Mouse (Mus musculus) gastrocnemius, adult 8-10 months (tissue): ENCODE data around the gene Ncaph2. TPM values are rescaled to one million over a fixed set of nuclear protein-coding genes. Genes with fewer than 3 reads are reported as not detected.

ENCODE experiments used
- DNase-seq, 2 experiments: peaks; one replicate each; pipeline ENCODE4 v3.0.0; 2022; ENCODE audit warnings: low spot score in 2 of 2
- microRNA-seq: library from miRNA; unstranded; fragments of <30 nt; microRNA quantifications from one replicate; pipeline ENCODE4 v1.2.0, GENCODE M21; 2022
- total RNA-seq, 4 experiments: library from RNA; stranded (reverse); gene quantifications; 2 replicates each; pipeline ENCODE4 v1.2.4; 2022

Gene Ncaph2
- total RNA-seq, 4 experiments from 2014 or later: 43.4 to 46.6 (median 45.1) TPM

DNA sequence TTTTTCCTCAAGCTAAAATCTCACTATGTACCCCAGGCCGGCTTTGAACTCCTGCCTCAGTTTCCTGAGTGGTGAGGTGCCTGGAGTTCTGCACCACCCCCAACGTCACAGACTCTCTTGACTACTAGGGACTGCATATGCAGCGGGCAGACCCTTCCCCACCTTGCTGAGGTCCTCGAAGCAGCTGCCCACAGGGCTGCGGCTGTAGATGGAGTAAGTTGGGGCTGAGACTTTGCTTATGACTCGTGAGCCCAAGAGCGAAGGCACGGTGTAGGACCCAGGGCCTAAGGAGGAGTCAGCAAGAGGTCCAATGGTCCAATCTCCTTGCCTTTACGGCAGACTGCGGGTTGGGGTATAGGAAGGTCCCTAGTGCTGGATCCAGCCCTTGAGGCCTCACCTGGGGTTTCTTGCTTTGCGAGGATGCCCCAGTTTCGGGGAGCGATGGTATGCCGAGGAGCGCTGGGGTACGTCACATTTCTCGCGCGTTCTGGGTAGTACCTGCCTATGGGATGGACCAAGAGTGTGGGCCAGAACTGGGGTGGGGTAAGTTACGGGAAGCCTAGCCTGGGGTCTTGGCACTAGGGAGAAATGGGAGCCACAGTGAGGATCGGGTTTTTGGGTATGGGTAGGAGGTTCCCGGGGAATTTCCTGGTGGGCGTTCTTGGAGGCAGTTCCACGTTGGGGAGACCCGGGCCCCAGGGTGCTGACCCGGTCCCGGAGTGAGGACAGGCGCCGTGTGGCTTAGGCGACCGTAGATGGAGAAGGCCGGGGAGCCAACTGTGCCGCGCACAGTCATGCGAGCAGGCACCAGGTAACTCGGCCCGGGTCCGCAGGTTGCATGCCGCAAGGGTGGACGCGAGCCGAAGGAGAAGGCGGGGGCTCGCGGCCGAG is 22.7 kb downstream of the Ncaph2 start:
- no peak for DNase-seq

DNA sequence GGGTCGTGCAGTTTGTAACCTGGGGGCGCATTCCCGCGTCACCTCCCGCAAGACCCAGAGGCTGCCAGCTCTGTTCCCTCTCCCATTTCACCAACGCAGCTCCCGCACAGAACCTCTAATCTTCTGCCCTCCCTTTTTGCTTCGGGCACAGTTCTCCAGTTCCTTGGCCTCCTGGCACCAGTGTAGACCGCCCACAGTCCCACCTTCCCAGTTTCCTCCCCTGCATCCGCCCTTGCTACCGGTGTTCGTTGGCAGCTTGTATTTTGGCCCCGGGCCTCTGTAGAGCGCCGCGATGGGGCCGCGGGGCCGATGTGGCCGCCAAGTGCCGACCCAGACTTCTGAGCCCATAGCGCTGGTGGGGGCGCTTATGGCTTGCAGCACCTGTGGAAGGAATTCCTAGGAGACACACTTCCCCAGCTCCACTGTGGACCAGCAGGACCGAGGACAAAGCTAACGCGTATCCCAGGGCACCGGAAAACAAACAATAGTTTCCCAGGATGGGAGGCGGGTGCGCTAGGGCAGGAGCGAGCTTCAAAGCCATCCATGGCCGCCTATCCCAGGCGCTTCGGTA is 23.4 kb downstream of the Ncaph2 start, which contains the start of gene Odf3b:
Gene Odf3b (minus strand): TSS at position 452 of the 571 bp plus-strand sequence.
- no peak for DNase-seq

DNA sequence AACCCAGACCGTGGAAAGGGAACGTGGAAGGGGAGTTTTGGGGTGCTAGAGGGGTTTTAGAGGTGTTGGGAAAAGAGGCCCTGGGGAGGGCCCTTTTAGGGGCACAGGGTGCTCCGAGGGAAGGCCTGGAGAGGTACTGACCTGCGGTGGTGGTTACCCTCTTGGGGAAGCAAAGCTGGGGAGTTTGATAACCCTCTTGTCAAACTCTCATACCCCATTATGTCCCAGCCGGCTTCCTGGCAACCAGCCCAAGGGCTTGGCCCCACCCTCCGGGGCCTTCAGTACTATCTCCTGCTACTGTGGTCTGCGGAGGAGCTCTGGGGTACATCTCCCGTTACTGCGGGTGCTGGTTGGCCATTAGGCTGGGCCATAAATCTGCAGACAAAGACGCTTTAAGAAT is 23.9 kb downstream of the Ncaph2 start:
- DNase-seq: no peak

DNA sequence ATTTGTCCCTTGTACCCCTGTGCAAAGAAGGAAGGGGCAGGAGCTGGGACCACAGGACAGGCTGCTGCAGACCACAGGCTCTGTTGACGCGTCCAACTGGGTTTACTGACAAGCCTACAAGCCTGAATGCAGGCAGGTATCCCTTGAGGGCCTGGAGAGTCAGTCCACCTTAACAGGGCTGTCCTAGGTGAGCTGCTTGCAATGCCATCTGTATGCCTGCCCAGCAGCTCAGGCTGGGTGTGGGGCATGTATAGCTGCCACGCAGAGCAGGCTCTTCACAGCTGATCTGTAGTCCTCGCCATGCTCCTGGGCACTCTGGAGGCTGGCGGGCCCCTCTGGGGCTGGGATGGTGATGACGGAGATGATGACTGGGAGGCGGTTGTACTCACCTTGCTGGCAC is 29.1 kb downstream of the Ncaph2 start, which contains the start of gene Klhdc7b:
Gene Klhdc7b (plus strand): TSS at position 301 of the 400 bp plus-strand sequence.
- no peak for DNase-seq

DNA sequence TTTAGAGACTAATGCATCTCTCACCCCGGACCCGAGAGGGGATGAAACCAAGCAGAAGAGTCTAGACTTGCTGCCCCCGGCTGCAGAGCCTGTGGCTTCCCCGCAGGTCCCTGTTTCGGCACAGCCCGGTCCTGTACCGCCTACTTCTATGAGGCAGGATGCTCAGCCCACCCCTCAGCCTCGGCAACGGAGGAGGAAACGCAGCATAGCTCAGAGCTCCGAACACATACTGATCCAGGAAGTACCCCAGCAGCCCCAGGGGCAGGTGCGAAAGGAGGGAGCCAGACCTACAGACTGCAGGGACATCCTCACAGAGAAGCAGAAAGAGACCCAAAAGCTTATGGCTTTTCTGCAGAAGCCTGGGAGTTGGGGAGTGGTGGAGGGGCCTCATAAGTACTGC is 31.6 kb downstream of the Ncaph2 start:
- DNase-seq: no peak

DNA sequence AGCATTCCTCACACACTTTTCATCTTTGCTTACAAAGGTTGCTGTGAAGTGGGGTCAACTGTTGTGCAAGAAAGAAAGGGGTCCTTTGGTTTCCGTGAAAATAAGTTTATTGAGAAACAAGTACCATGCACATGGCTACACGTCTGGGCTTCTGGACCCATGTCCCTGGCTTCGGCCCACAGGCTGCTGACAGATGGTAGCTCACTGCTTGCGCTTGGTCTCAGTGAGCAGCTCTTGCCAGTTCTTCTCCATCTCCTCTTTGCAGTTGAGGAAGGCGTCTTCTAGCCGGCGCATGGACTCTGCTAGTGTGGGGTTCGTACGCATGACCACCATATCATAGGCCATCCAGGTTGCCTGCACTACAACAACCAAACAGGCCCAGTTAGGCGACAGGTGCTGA is 34.6 kb downstream of the Ncaph2 start:
- DNase-seq: no peak

GRCm38 (mm10) chr15:89396883-89397282 is 41.4 kb downstream of the Ncaph2 start:
- DNase-seq: no peak

- DNase-seq: no peak
These were observed 42.6 kb downstream of the Ncaph2 start for GRCm38 (mm10) chr15:89398146-89398545.

DNA sequence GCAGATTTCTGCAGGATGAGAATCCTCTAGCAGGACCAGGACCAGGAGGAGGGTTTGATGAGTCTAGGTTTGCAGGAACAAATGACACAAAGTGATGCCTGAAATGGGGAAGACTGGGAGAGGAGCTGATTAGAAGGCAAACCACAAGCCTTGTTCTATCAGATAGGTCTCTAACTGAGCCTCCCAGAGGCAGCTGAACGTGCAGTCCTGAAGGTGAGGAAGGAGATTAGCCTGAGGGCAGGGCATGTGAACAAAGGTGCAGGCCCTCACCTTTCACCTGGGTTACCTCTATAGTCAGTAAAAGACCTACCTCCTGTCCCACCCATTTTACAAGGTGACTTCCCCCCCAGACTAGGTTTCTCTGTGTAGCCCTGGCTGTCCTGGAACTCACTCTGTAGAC is 44.2 kb downstream of the Ncaph2 start:
- DNase-seq: no peak

DNA sequence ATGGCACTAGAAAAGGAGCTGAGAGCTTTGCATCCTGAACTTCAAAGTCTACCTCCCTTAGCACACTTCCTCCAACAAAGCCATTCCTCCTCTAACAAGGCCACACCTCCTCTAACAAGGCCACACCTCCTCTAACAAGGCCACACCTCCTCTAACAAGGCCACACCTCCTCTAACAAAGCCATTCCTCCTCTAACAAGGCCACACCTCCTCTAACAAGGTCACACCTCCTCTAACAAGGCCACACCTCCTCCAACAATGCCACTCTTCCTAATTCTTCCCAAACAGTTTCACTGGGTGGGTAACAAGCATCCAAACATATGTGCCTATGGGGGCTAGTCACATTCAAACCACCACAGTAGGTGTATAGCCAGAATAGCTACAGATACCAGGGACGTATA is 47.0 kb downstream of the Ncaph2 start:
- DNase-seq: no peak

- no peak for DNase-seq
These were observed 49.5 kb downstream of the Ncaph2 start for GRCm38 (mm10) chr15:89404831-89405623.

DNA sequence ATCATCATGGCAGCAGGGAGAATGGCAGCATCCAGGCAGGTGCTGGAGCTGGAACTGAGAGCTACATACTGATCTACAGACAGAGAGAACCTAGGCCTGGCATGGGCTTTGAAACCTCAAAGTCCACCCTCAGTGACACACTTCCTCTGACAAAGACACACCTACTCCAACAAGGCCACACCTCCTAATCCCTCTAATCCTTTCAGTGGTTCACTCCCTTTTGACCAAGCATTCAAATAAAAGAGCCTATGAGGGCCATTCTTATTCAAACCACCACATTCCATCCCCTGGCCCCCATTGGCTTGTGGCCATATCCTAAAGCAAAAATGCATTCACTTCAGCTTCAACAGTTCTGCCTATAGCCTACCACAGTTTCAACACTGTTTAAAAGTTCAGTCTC is 51.2 kb downstream of the Ncaph2 start:
- no peak for DNase-seq

DNA sequence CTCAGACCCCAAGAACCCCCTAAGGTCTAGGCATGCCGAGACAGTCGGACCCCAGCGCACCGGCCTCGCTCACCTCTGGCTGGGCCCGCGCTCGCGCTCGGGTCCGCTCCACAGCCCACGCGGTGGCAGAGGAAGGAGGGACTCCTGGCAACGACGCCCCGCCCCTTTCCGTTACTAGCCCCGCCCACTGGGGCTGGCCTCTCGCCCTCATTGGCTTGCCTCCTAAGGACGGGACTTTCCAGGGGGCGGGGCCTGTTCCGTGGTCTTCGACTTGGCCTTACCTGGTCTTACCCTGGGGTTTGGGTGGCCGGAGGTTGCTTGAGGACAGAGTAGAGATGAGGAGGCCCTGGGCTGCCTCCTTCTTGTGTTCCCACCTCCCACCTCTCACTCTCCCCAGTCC is 54.6 kb downstream of the Ncaph2 start, which contains the start of gene Syce3:
Gene Syce3 (minus strand): TSS at position 386 of the 400 bp plus-strand sequence.
- no peak for DNase-seq

DNA sequence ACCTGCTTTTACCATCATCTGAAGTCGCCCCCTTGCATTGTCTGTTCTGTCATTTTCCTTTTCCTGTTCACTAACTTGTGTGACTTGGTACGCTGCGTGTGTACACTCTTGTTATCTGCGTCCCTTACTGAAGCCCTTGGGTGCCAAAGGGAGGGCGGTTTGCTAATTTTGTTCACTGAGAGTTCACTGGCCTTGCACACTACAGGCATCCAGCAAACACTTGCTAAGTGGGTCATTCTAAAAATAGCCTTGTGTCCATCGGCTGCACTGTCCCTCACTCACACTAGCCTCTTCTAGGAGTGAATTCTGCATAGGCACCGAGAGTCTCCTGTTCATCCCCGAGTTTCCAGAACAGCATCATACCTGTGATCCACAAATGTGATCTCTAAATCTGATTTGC is 59.8 kb downstream of the Ncaph2 start:
- no peak for DNase-seq

GRCm38 (mm10) chr15:89421938-89422337 is 66.4 kb downstream of the Ncaph2 start:
- no peak for DNase-seq

Small RNAs within 50 kb of the gene (microRNA-seq; reads per million reads assigned to microRNA genes)
- gene Mir6959: not detected

Other genes with a start within 250 kb of the Ncaph2 start
- 1 to 10 TPM; 7.4 to 7.9 (median 7.6) TPM for gene Tubgcp6, start 232.6 kb upstream of the Ncaph2 start, total RNA-seq
- gene Hdac10, start 227.0 kb upstream of the Ncaph2 start, total RNA-seq: 1 to 10 TPM; 5.4 to 8.2 (median 7.2) TPM
- 100 to 1,000 TPM; 123 to 153 (median 139) TPM for gene Mapk12, start 215.0 kb upstream of the Ncaph2 start, total RNA-seq
- 1 to 10 TPM in 2 of 4 experiments, under 1 TPM in 2; 0.70 to 1.3 (median 0.97) TPM for gene Mapk11, start 206.1 kb upstream of the Ncaph2 start, total RNA-seq
- 1 to 10 TPM; 4.5 to 6.3 (median 5.3) TPM for gene Plxnb2, start 174.9 kb upstream of the Ncaph2 start, total RNA-seq
- gene Dennd6b, start 159.2 kb upstream of the Ncaph2 start, total RNA-seq: 1 to 10 TPM; 8.3 to 9.4 (median 9.2) TPM
- gene Ppp6r2, start 144.2 kb upstream of the Ncaph2 start, total RNA-seq: 100 to 1,000 TPM in 3 of 4 experiments, 10 to 100 TPM in 1; 97.2 to 102 (median 101) TPM
- 100 to 1,000 TPM in 1 of 4 experiments, 10 to 100 TPM in 3; 64.8 to 105 (median 72.5) TPM for gene Sbf1, start 40.4 kb upstream of the Ncaph2 start, total RNA-seq
- not detected for gene Adm2, start 33.0 kb upstream of the Ncaph2 start, total RNA-seq
- gene Miox, start 21.3 kb upstream of the Ncaph2 start, total RNA-seq: not detected
- gene Lmf2, start 60 bp upstream of the Ncaph2 start, total RNA-seq: 10 to 100 TPM; 10.8 to 16.9 (median 13.5) TPM
- 10 to 100 TPM; 13.1 to 15.5 (median 14.1) TPM for gene Sco2, start 18.1 kb downstream of the Ncaph2 start, total RNA-seq
- gene Tymp, start 21.3 kb downstream of the Ncaph2 start, total RNA-seq: under 1 TPM; 0.34 to 0.51 (median 0.47) TPM
- gene Odf3b, start 23.6 kb downstream of the Ncaph2 start, total RNA-seq: 1 to 10 TPM in 1 of 4 experiments, under 1 TPM in 2, not detected in 1; 0.41 to 1.5 (median 0.72) TPM
- gene Klhdc7b, start 29.2 kb downstream of the Ncaph2 start, total RNA-seq: not detected
- not detected for gene Syce3, start 54.8 kb downstream of the Ncaph2 start, total RNA-seq
- 100 to 1,000 TPM; 220 to 274 (median 238) TPM for gene Cpt1b, start 70.1 kb downstream of the Ncaph2 start, total RNA-seq
- gene C730034F03Rik, start 73.9 kb downstream of the Ncaph2 start, total RNA-seq: under 1 TPM in 3 of 4 experiments, not detected in 1; 0.27 to 0.61 (median 0.31) TPM
- 1 to 10 TPM in 2 of 4 experiments, under 1 TPM in 2; 0.81 to 2.2 (median 1.0) TPM for gene Gm44502, start 74.0 kb downstream of the Ncaph2 start, total RNA-seq
- gene Chkb, start 74.2 kb downstream of the Ncaph2 start, total RNA-seq: 10 to 100 TPM; 23.3 to 25.8 (median 25.1) TPM
- under 1 TPM in 3 of 4 experiments, not detected in 1; 0.10 to 0.65 (median 0.56) TPM for gene Mapk8ip2, start 98.2 kb downstream of the Ncaph2 start, total RNA-seq
- gene Arsa, start 121.7 kb downstream of the Ncaph2 start, total RNA-seq: 1 to 10 TPM; 1.7 to 3.9 (median 2.8) TPM
- 10 to 100 TPM in 2 of 4 experiments, 1 to 10 TPM in 2; 5.9 to 11.7 (median 8.8) TPM for gene Shank3, start 143.9 kb downstream of the Ncaph2 start, total RNA-seq
- under 1 TPM in 1 of 4 experiments, not detected in 3; 0.51 TPM for gene Acr, start 212.6 kb downstream of the Ncaph2 start, total RNA-seq
- gene Rabl2, start 236.2 kb downstream of the Ncaph2 start, total RNA-seq: 1 to 10 TPM; 2.2 to 3.0 (median 2.6) TPM